Mouse (Mus musculus) erythroblast, embryonic 14.5 days (primary cell): ENCODE measurements around the gene Cav2. TPM values are rescaled to one million over a fixed set of nuclear protein-coding genes. Genes with fewer than 3 reads are reported as not detected.

ENCODE experiments used
- H3K27me3 ChIP-seq: 2 replicates; pipeline ENCODE4 v1.6.1; 2012; ENCODE audit warnings: inconsistent platforms; ENCODE audit not compliant: control insufficient read depth
- H3K36me3 ChIP-seq: 2 replicates; pipeline ENCODE4 v1.6.1; 2012; ENCODE audit warnings: mild to moderate bottlenecking, inconsistent platforms; ENCODE audit not compliant: control insufficient read depth
- H3K4me1 ChIP-seq: 2 replicates; pipeline ENCODE4 v1.6.1; 2012; ENCODE audit warnings: inconsistent platforms; ENCODE audit not compliant: control insufficient read depth
- H3K4me3 ChIP-seq: replicated peaks from 2 replicates; pipeline ENCODE3; 2012; ENCODE audit warnings: moderate library complexity, mild to moderate bottlenecking, inconsistent platforms
- H3K9me3 ChIP-seq: 2 replicates; pipeline ENCODE4 v1.6.1; 2012; ENCODE audit warnings: low read length, inconsistent platforms, mixed read lengths; ENCODE audit not compliant: control insufficient read depth
- GATA1 ChIP-seq: IDR thresholded peaks from 2 replicates; pipeline ENCODE4 v1.6.1; 2012; ENCODE audit warnings: low read length, inconsistent platforms, mixed read lengths
- TAL1 ChIP-seq: IDR thresholded peaks from 3 replicates; pipeline ENCODE4 v1.6.1; 2012; ENCODE audit warnings: low read length, inconsistent platforms, mixed read lengths
- polyA plus RNA-seq: library from polyadenylated mRNA; stranded (reverse); fragments of >175 nt; gene quantifications from 2 replicates; pipeline ENCODE4 v1.2.3, GENCODE M21; 2012

The Cav2 gene
- not detected in 2 replicates for polyA plus RNA-seq

DNA sequence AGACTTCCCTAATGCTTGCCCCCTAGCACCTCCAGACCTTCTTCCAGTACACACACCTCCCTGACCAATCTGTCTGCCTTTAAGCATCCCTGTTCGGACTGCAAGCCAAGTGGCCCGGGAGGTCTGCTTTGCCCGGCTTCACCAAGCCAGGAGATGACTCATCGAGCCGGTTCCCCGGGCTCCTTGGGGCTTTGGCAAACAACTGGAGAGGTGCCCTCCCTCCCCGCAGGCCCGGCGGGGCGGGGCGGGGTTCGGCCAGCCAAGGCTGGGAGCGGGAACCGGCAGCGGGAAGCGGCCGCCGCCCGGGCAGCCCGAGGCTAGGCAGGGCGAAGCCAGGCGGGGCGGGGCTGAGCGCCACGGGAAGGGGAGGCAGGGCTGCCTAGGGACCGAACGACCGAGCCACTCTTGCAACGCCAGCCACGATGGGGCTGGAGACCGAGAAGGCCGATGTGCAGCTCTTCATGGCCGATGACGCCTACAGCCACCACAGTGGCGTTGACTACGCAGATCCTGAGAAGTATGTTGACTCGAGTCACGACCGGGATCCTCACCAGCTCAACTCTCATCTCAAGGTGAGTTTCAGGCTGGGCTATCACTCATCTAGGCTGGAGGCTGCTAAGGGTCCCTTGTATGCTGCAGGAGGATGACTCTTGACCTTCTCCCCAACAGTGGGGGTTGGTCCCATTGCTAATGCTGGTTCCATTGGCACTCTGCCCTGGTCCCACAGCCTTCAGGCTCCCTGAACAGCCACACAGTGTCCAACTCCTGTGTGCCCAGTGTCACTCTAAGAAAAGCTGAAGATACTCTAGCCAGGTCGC is at the start of gene Cav2:
Gene Cav2 (plus strand): TSS at position 247 of the 818 bp plus-strand sequence.
- TF ChIP-seq GATA1 (no peak), TAL1 (no peak)
- H3K4me1 ChIP-seq = no peaks in the 10 kb centered on the region
- H3K4me3 ChIP-seq = peak within 1 kb of the TSS; percentile 15
- no peaks in the 10 kb centered on the region for H3K9me3 ChIP-seq
- no peaks in the 10 kb centered on the region for H3K36me3 ChIP-seq
- peaks cover 14% of the 10 kb centered on the region for H3K27me3 ChIP-seq

DNA sequence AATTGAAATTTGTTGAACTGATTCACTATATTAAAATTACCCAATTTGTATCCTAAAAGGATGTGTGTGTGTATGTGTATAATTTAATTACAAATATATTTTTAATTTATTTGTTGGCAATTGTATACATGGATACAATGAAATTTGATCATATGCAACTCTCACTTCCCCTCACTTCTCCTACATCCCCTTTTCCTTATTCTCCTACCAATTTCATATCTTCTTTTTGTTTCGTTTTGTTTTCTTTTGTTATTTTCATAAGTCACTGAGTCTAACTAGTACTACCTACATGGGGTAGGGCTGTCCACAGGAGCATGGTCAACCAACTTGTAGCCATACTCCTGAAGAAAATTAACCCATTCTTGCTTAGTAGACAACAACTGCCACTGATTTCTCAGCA is 41.3 kb upstream of the Cav2 start:
- H3K9me3 ChIP-seq = no peaks in the 10 kb centered on the region; the same call in 1 of the 2 replicates
- TF ChIP-seq GATA1 (no peak), TAL1 (no peak)
- no peak overlapping the region for H3K4me3 ChIP-seq
- H3K27me3 ChIP-seq = no peaks in the 10 kb centered on the region
- H3K4me1 ChIP-seq = no peaks in the 10 kb centered on the region
- no peaks in the 10 kb centered on the region for H3K36me3 ChIP-seq

DNA sequence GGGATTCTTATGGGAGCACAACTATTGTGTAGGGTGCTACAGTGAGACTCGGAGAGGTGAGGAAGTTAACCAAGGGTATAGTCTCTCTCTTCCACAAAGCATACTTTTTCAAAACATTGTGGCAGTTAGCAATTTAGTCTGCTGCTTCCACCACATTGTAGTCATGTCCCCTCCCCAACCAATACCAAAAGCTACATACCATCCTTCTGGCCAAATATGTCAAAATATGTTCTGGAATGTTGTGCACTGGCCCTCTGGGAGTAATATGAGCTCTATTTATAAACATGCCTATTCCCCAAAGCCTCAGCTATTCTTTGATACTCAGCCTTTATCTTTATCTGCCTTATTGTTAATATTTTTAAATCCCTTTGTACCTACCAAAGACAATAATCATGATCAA is 40.0 kb upstream of the Cav2 start:
- no peaks in the 10 kb centered on the region for H3K4me1 ChIP-seq
- no peak for TF ChIP-seq GATA1
- TF ChIP-seq TAL1 = no peak
- H3K36me3 ChIP-seq = no peaks in the 10 kb centered on the region
- H3K27me3 ChIP-seq = no peaks in the 10 kb centered on the region
- H3K9me3 ChIP-seq = no peaks in the 10 kb centered on the region; the same call in 1 of the 2 replicates
- H3K4me3 ChIP-seq = no peak overlapping the region

- TF ChIP-seq TAL1 (no peak), GATA1 (no peak)
- no peaks in the 10 kb centered on the region for H3K36me3 ChIP-seq
- H3K27me3 ChIP-seq = no peaks in the 10 kb centered on the region
These were observed 34.0 kb upstream of the Cav2 start for GRCm38 (mm10) chr6:17246959-17247358.

GRCm38 (mm10) chr6:17247673-17248072 is 33.3 kb upstream of the Cav2 start:
- Histone ChIP-seq H3K36me3 (no peaks in the 10 kb centered on the region), H3K4me1 (no peaks in the 10 kb centered on the region), H3K4me3 (no peak overlapping the region), H3K27me3 (no peaks in the 10 kb centered on the region), H3K9me3 (no peaks in the 10 kb centered on the region)
- TF ChIP-seq GATA1 = no peak
- TF ChIP-seq TAL1 = no peak

More at GRCm38 (mm10) chr6:17246959-17247358, 34.0 kb upstream of the Cav2 start:
- Histone ChIP-seq H3K4me1 (no peaks in the 10 kb centered on the region), H3K4me3 (no peak overlapping the region), H3K9me3 (no peaks in the 10 kb centered on the region)

- H3K9me3 ChIP-seq = no peaks in the 10 kb centered on the region
- H3K4me1 ChIP-seq = no peaks in the 10 kb centered on the region
- H3K36me3 ChIP-seq = no peaks in the 10 kb centered on the region
- no peak overlapping the region for H3K4me3 ChIP-seq
- no peaks in the 10 kb centered on the region for H3K27me3 ChIP-seq
- TF ChIP-seq GATA1 = no peak
- TF ChIP-seq TAL1 = no peak
These were observed 32.7 kb upstream of the Cav2 start for GRCm38 (mm10) chr6:17248241-17248640.

- H3K4me3 ChIP-seq = no peak overlapping the region
These were observed 29.0 kb upstream of the Cav2 start for GRCm38 (mm10) chr6:17251958-17252357.

GRCm38 (mm10) chr6:17258142-17258541 is 22.8 kb upstream of the Cav2 start:
- Histone ChIP-seq H3K27me3 (no peaks in the 10 kb centered on the region), H3K4me1 (no peaks in the 10 kb centered on the region), H3K36me3 (no peaks in the 10 kb centered on the region), H3K4me3 (no peak overlapping the region), H3K9me3 (no peaks in the 10 kb centered on the region)
- TF ChIP-seq GATA1 (no peak), TAL1 (no peak)

More at GRCm38 (mm10) chr6:17251958-17252357, 29.0 kb upstream of the Cav2 start:
- H3K9me3 ChIP-seq = no peaks in the 10 kb centered on the region
- TF ChIP-seq GATA1 (no peak), TAL1 (no peak)
- no peaks in the 10 kb centered on the region for H3K36me3 ChIP-seq
- no peaks in the 10 kb centered on the region for H3K4me1 ChIP-seq
- H3K27me3 ChIP-seq = no peaks in the 10 kb centered on the region

DNA sequence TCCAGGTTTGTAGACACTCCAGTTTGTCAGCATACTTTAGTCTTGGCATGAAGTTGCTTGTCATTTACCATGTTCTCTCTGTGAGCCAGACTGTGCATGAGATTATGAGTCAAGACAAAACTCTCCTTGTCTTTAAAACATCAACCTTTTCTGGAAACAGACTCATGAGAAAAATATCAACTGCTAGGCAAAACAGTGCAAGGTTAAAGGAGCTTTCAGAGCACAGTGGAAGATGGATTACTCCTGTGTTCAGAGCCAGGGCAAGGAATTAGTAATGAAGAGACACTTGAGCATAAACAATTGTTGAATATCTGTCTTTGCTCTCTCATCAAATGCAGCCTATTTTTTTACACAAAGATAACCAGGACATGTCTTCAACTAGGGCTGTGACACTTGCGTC is 22.1 kb upstream of the Cav2 start:
- Histone ChIP-seq H3K27me3 (no peaks in the 10 kb centered on the region), H3K9me3 (no peaks in the 10 kb centered on the region), H3K4me3 (no peak overlapping the region), H3K4me1 (no peaks in the 10 kb centered on the region), H3K36me3 (no peaks in the 10 kb centered on the region)
- TF ChIP-seq GATA1 (no peak), TAL1 (no peak)
